Mouse (Mus musculus) cerebellum, adult 2 months (tissue): ENCODE measurements around the gene Ltb4r2. TPM values are rescaled to one million over a fixed set of nuclear protein-coding genes. Genes with fewer than 3 reads are reported as not detected.
A peak's percentile ranks its signal among the peaks of the same experiment; 100 is the strongest.

Source experiments
- DNase-seq, 2 experiments: peaks; one replicate each; pipeline ENCODE4 v3.0.0; 2021
- H3K27ac ChIP-seq: fragments of 200-500 bp; 2 replicates; pipeline ENCODE4 v1.5.1; 2012; ENCODE audit warnings: low read length, control low read depth, inconsistent platforms; ENCODE audit not compliant: insufficient read depth
- H3K27me3 ChIP-seq: fragments of 200-500 bp; 2 replicates; pipeline ENCODE4 v1.6.1; 2012; ENCODE audit warnings: inconsistent platforms, mild to moderate bottlenecking, low read length, moderate library complexity; ENCODE audit not compliant: control insufficient read depth, insufficient read depth
- H3K4me1 ChIP-seq: fragments of 200-500 bp; 2 replicates; pipeline ENCODE4 v1.6.1; 2011; ENCODE audit warnings: low read length; ENCODE audit not compliant: control insufficient read depth, insufficient read depth
- H3K4me3 ChIP-seq: fragments of 200-500 bp; replicated peaks from 2 replicates; pipeline ENCODE3; 2011; ENCODE audit warnings: mild to moderate bottlenecking, low read depth, low read length, control low read depth; ENCODE audit not compliant: insufficient read depth
- CTCF ChIP-seq: fragments of 200-500 bp; IDR thresholded peaks from 2 replicates; pipeline ENCODE4 v1.5.1; 2011; ENCODE audit warnings: low read depth, mild to moderate bottlenecking, control low read depth, low read length, moderate library complexity, borderline replicate concordance; ENCODE audit not compliant: insufficient read depth
- POLR2A ChIP-seq: fragments of 200-500 bp; IDR thresholded peaks from 2 replicates; pipeline ENCODE4 v1.6.1; 2011; ENCODE audit warnings: low read length, control low read depth, borderline replicate concordance; ENCODE audit not compliant: insufficient read depth
- WGBS: fragments of 180-500 bp; shearing (Covaris S2); methylation state at CpG from one replicate; pipeline ENCODE4 v1.1.7; 2018; 5-methylcytosine and 5-hydroxymethylcytosine counted together
- polyA plus RNA-seq: library from polyadenylated mRNA; depleted of rRNA; stranded (reverse); fragments of >200 nt; gene quantifications from 2 replicates; pipeline ENCODE4 v1.2.3, GENCODE M21; 2012; rRNA removed

The Ltb4r2 gene
- polyA plus RNA-seq, 1 experiment, result 0.07 TPM

- TF ChIP-seq POLR2A (no peak), CTCF (no peak)
- peak in 1 of 2 experiments; percentile 0 for DNase-seq
- Histone ChIP-seq H3K4me3 (no peak overlapping the region), H3K4me1 (no peaks in the 10 kb centered on the region), H3K27me3 (no peaks in the 10 kb centered on the region; the same call in 1 of the 2 replicates), H3K27ac (no peak overlapping the region)
- 24% methylated on average over 6 of the region's 6 CpGs for WGBS
These were observed 24.0 kb downstream of the Ltb4r2 start for GRCm38 (mm10) chr14:55785195-55785594.

DNA sequence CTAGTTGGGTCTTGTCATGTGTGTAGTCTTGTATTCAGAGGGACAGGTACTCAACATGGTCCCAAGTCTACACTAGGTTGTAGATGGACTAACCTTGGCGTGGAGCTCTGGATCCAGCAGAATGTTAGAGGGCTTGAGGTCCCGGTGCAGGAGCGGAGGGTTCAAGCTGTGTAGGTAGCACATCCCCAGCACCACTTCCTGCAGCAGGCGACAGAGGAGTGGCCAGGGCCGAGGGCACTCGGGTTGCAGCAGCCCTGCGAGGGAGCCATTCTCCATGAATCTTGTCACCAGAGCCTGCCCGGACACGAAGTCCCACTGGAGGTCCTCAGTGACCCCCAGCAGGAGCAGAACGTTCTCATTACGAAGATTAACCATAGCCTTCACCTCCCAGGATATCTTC, 26.5 kb downstream of the Ltb4r2 start:
- 42% methylated on average over 11 of the region's 11 CpGs for WGBS
- H3K4me1 ChIP-seq, result no peaks in the 10 kb centered on the region
- H3K4me3 ChIP-seq, result no peak overlapping the region
- H3K27me3 ChIP-seq, result no peaks in the 10 kb centered on the region; the same call in 1 of the 2 replicates
- DNase-seq, result no peak
- no peak for TF ChIP-seq POLR2A
- no peak for TF ChIP-seq CTCF
- no peak overlapping the region for H3K27ac ChIP-seq

DNA sequence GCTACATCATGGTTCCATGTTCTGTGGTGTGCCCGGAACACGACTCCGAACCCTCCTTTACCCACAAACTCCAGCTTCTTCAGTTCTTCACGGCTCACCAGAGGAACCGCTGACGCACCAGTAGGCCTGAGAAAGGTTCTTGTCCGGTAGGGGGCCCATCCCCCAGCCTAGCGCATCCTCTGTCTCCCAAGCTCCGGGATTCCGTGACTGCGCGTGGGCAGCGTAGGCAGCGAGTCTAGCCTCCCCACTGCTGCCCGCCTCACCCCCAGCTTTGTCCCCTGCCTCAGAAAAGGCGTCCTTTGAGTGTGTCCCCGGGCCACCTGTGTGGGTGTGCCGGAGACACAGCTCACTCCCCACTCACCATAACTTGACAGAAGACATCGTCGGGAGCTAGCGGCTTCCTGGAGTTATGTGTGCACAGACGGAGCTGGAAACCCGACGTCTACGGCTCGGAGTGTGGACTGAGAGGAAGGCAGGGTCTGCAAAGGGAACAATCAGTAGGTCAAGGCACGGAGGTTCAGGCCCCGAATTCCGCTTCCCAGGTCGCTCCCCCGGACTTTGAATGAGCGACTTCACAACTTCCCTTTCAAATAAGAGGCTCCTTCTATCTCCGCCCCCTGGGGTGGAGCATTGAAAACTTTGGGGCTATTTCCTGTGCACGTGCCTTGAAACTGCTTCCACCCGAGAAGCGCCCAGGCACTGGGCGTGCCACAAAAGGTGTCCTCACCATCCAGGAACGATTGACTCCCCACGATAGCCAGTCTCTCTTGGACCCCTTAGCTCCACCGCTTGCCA, 27.2 kb downstream of the Ltb4r2 start, which contains the start of gene Ripk3:
Gene Ripk3 (minus strand): TSS at position 610 of the 795 bp plus-strand sequence.
- Histone ChIP-seq H3K27ac (no peak within 1 kb of the TSS), H3K4me1 (no peaks in the 10 kb centered on the region), H3K27me3 (no peaks in the 10 kb centered on the region; the same call in 1 of the 2 replicates), H3K4me3 (no peak within 1 kb of the TSS)
- WGBS, result 7% methylated on average over 40 of the region's 40 CpGs
- TF ChIP-seq CTCF, result no peak
- TF ChIP-seq POLR2A, result no peak
- no peak for DNase-seq

GRCm38 (mm10) chr14:55793461-55793860, 32.2 kb downstream of the Ltb4r2 start:
- WGBS, result 65% methylated on average over 2 of the region's 2 CpGs
- DNase-seq, result no peak
- no peak overlapping the region for H3K27ac ChIP-seq
- no peaks in the 10 kb centered on the region for H3K27me3 ChIP-seq
- no peaks in the 10 kb centered on the region for H3K4me1 ChIP-seq
- no peak for TF ChIP-seq CTCF
- no peak for TF ChIP-seq POLR2A
- H3K4me3 ChIP-seq, result no peak overlapping the region

GRCm38 (mm10) chr14:55793946-55794345, 32.7 kb downstream of the Ltb4r2 start:
- TF ChIP-seq POLR2A (no peak), CTCF (no peak)
- 69% methylated on average over 2 of the region's 2 CpGs for WGBS
- Histone ChIP-seq H3K27ac (no peak overlapping the region), H3K4me3 (no peak overlapping the region), H3K4me1 (no peaks in the 10 kb centered on the region), H3K27me3 (no peaks in the 10 kb centered on the region)
- no peak for DNase-seq

DNA sequence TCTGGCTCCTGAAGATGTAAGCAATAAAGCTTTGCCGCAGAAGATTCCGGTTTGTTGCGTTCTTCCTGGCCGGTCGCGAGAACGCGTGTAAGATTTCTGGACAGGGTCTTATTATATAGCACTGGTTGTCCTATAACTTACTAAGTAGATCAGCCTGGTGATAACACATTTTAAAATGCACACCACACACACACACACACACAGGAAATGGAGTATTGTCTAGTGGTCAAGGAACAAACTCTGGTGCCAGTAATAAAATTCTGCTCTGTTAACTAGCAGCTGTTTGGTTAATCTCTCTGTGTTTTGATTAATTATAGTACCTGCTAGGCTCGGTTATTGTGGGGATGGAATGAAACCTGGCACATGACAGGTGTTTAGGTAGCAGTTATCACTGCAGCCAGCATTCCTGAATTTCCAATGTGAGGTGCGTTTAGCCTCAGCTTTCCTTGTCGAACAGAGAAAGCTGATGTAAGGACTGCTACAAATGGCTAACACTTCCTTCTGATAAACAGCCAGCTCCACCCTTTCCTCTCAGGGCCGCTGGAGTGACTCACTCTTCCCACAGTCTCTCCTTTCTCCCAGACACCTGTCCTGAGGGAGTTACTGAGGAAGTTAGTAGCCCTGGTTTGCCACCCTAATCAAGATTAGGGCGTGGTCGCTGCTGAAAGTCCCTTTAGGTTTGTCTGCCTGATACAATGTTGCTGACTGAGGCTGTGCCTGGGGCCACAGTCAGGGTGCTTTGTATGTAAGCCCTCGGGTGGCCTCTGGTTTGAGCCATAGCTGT, 34.3 kb downstream of the Ltb4r2 start:
- Histone ChIP-seq H3K27me3 (no peaks in the 10 kb centered on the region), H3K4me1 (no peaks in the 10 kb centered on the region), H3K4me3 (no peak overlapping the region), H3K27ac (no peak overlapping the region)
- no peak for DNase-seq
- 83% methylated on average over 15 of the region's 15 CpGs for WGBS
- TF ChIP-seq POLR2A, result no peak

Other genes starting within 250 kb of the Ltb4r2 start
- gene Nrl, start 236.4 kb upstream of the Ltb4r2 start, polyA plus RNA-seq, result 0.33 and 0.56 TPM in 2 replicates
- 44.8 and 49.3 TPM in 2 replicates for gene Pck2, start 221.2 kb upstream of the Ltb4r2 start, polyA plus RNA-seq
- gene Dcaf11, start 201.4 kb upstream of the Ltb4r2 start, polyA plus RNA-seq, result 115 and 127 TPM in 2 replicates
- gene A730061H03Rik, start 201.0 kb upstream of the Ltb4r2 start, polyA plus RNA-seq, result 0.97 TPM in 2 replicates
- gene Fitm1, start 185.8 kb upstream of the Ltb4r2 start, polyA plus RNA-seq, result not detected in 2 replicates
- 38.4 and 40.7 TPM in 2 replicates for gene Psme1, start 183.3 kb upstream of the Ltb4r2 start, polyA plus RNA-seq
- gene Emc9, start 176.1 kb upstream of the Ltb4r2 start, polyA plus RNA-seq, result 90.9 and 92.8 TPM in 2 replicates
- 43.1 and 46.8 TPM in 2 replicates for gene Psme2, start 170.3 kb upstream of the Ltb4r2 start, polyA plus RNA-seq
- 31.1 and 32.9 TPM in 2 replicates for gene Rnf31, start 169.7 kb upstream of the Ltb4r2 start, polyA plus RNA-seq
- gene Irf9, start 157.9 kb upstream of the Ltb4r2 start, polyA plus RNA-seq, result 18.4 and 20.3 TPM in 2 replicates
- 71.2 and 79.1 TPM in 2 replicates for gene Rec8, start 143.4 kb upstream of the Ltb4r2 start, polyA plus RNA-seq
- gene Ipo4, start 125.5 kb upstream of the Ltb4r2 start, polyA plus RNA-seq, result 150 and 151 TPM in 2 replicates
- gene Gm49378, start 123.5 kb upstream of the Ltb4r2 start, polyA plus RNA-seq, result 4.9 and 5.6 TPM in 2 replicates
- gene Tm9sf1, start 117.6 kb upstream of the Ltb4r2 start, polyA plus RNA-seq, result 35.3 and 40.1 TPM in 2 replicates
- gene Tssk4, start 111.2 kb upstream of the Ltb4r2 start, polyA plus RNA-seq, result 0.40 and 0.61 TPM in 2 replicates
- 44.8 and 44.9 TPM in 2 replicates for gene Mdp1, start 100.9 kb upstream of the Ltb4r2 start, polyA plus RNA-seq
- gene Gmpr2, start 89.5 kb upstream of the Ltb4r2 start, polyA plus RNA-seq, result 29.2 and 29.6 TPM in 2 replicates
- gene Nedd8, start 89.3 kb upstream of the Ltb4r2 start, polyA plus RNA-seq, result 414 and 434 TPM in 2 replicates
- gene Tinf2, start 79.6 kb upstream of the Ltb4r2 start, polyA plus RNA-seq, result 36.0 and 38.5 TPM in 2 replicates
- 0.07 and 0.08 TPM in 2 replicates for gene Tgm1, start 47.5 kb upstream of the Ltb4r2 start, polyA plus RNA-seq
- 64.1 and 66.8 TPM in 2 replicates for gene Rabggta, start 39.2 kb upstream of the Ltb4r2 start, polyA plus RNA-seq
- 113 and 122 TPM in 2 replicates for gene Dhrs1, start 15.7 kb upstream of the Ltb4r2 start, polyA plus RNA-seq
- gene Nop9, start 15.7 kb upstream of the Ltb4r2 start, polyA plus RNA-seq, result 10.7 and 10.8 TPM in 2 replicates
- gene Cideb, start 3.0 kb upstream of the Ltb4r2 start, polyA plus RNA-seq, result 10.5 and 15.2 TPM in 2 replicates
- gene Ltb4r1, start 4.5 kb downstream of the Ltb4r2 start, polyA plus RNA-seq, result 0.33 and 0.36 TPM in 2 replicates
- gene Adcy4, start 22.7 kb downstream of the Ltb4r2 start, polyA plus RNA-seq, result 4.0 and 4.1 TPM in 2 replicates
- 0.39 and 0.60 TPM in 2 replicates for gene Ripk3, start 27.4 kb downstream of the Ltb4r2 start, polyA plus RNA-seq
- 1.5 and 1.7 TPM in 2 replicates for gene Nfatc4, start 61.7 kb downstream of the Ltb4r2 start, polyA plus RNA-seq
- gene Nynrin, start 92.6 kb downstream of the Ltb4r2 start, polyA plus RNA-seq, result 4.5 and 4.8 TPM in 2 replicates
- 534 and 635 TPM in 2 replicates for gene Cbln3, start 123.0 kb downstream of the Ltb4r2 start, polyA plus RNA-seq
- 47.4 and 52.8 TPM in 2 replicates for gene Khnyn, start 123.5 kb downstream of the Ltb4r2 start, polyA plus RNA-seq
- 214 and 218 TPM in 2 replicates for gene Sdr39u1, start 138.9 kb downstream of the Ltb4r2 start, polyA plus RNA-seq
- not detected in 2 replicates for gene Cma1, start 183.2 kb downstream of the Ltb4r2 start, polyA plus RNA-seq
- gene Cma2, start 189.6 kb downstream of the Ltb4r2 start, polyA plus RNA-seq, result not detected in 2 replicates